27 mouse cellular contexts compared by ENCODE assay signal in genomic region chr5:121245201-121245600, GRCm38 (mm10). TPM values are rescaled to one million over a fixed set of nuclear protein-coding genes. Genes with fewer than 3 reads are reported as not detected.
DNase-seq lines count a peak whose midpoint lies in the region; ATAC-seq and TF ChIP-seq lines count a peak whose summit lies in the region.
"Had no signal": no experiment of that assay in that cellular context is flagged by ENCODE, and none has a peak within 500 bp of the region (broad histone marks: within the 10 kb centered on the region; RNA-seq: fewer than 3 reads in every experiment).

No protein-coding gene starts in this region.

- H3K27ac ChIP-seq in kidney, postnatal 0 days = no peak overlapping the region
- H3K27ac ChIP-seq in liver, embryonic 12.5 days = peak overlapping the region; percentile 99
- peak overlapping the region; percentile 91 for H3K27ac ChIP-seq in liver, postnatal 0 days (ENCODE audit: low read depth)
- H3K27ac ChIP-seq: embryonic facial prominence, embryonic 13.5 days; hindbrain, embryonic 15.5 days; layer of hippocampus, adult 2 months; limb, embryonic 13.5 days; macrophage; midbrain, embryonic 13.5 days; neural tube, embryonic 13.5 days had no signal

- H3K36me3 ChIP-seq in kidney, postnatal 0 days (ENCODE audit: insufficient read depth, low read length) = no peaks in the 10 kb centered on the region
- peaks cover 20% of the 10 kb centered on the region for H3K36me3 ChIP-seq in liver, embryonic 12.5 days
- peaks cover 8% of the 10 kb centered on the region; the same call in 1 of the 2 replicates for H3K36me3 ChIP-seq in liver, postnatal 0 days (replicated peaks; ENCODE audit: insufficient read depth, low read length)
- H3K36me3 ChIP-seq: embryonic facial prominence, embryonic 13.5 days; hindbrain, embryonic 15.5 days; limb, embryonic 13.5 days; midbrain, embryonic 13.5 days; neural tube, embryonic 13.5 days had no signal

- no peak overlapping the region for H3K4me2 ChIP-seq in kidney, postnatal 0 days (ENCODE audit: low read length)
- H3K4me2 ChIP-seq in liver, embryonic 12.5 days = peak overlapping the region; percentile 69
- peak overlapping the region; percentile 60 for H3K4me2 ChIP-seq in liver, postnatal 0 days (ENCODE audit: low read depth, low read length)
- H3K4me2 ChIP-seq: embryonic facial prominence, embryonic 13.5 days; heart, embryonic 12.5 days; hindbrain, embryonic 15.5 days; limb, embryonic 13.5 days; midbrain, embryonic 13.5 days; neural tube, embryonic 13.5 days had no signal

- no peak for TF ChIP-seq CTCF in kidney, postnatal 0 days (IDR thresholded peaks at IDR 0.05; ENCODE audit: low read depth)
- TF ChIP-seq CTCF in liver, postnatal 0 days (IDR thresholded peaks at IDR 0.05; ENCODE audit: low read depth) = no peak

- no peak overlapping the region for H3K9ac ChIP-seq in kidney, postnatal 0 days (ENCODE audit: low read depth, low read length)
- H3K9ac ChIP-seq in liver, embryonic 12.5 days = peak overlapping the region; percentile 75
- no peak overlapping the region for H3K9ac ChIP-seq in liver, postnatal 0 days (replicated peaks)
- H3K9ac ChIP-seq: embryonic facial prominence, embryonic 13.5 days; heart, embryonic 12.5 days; hindbrain, embryonic 15.5 days; limb, embryonic 13.5 days; midbrain, embryonic 13.5 days; neural tube, embryonic 13.5 days had no signal

- WGBS in kidney, postnatal 0 days = 72% methylated on average over 7 of the region's 7 CpGs
- 41% methylated on average over 7 of the region's 7 CpGs for WGBS in liver, embryonic 12.5 days (ENCODE audit: insufficient replicate concordance)
- 64% methylated on average over 7 of the region's 7 CpGs for WGBS in liver, postnatal 0 days (ENCODE audit: insufficient replicate concordance)

- no peaks in the 10 kb centered on the region for H3K27me3 ChIP-seq in kidney, postnatal 0 days (ENCODE audit: insufficient read depth, low read length)
- no peaks in the 10 kb centered on the region for H3K27me3 ChIP-seq in liver, embryonic 12.5 days (replicated peaks)
- no peaks in the 10 kb centered on the region for H3K27me3 ChIP-seq in liver, postnatal 0 days (ENCODE audit: insufficient read depth, low read length)
- H3K27me3 ChIP-seq: embryonic facial prominence, embryonic 13.5 days; heart, embryonic 12.5 days; hindbrain, embryonic 15.5 days; limb, embryonic 13.5 days; midbrain, embryonic 13.5 days; neural tube, embryonic 13.5 days had no signal

- H3K9me3 ChIP-seq in kidney, postnatal 0 days (replicated peaks; ENCODE audit: low read length) = no peaks in the 10 kb centered on the region
- H3K9me3 ChIP-seq in liver, embryonic 12.5 days (replicated peaks) = no peaks in the 10 kb centered on the region
- H3K9me3 ChIP-seq in liver, postnatal 0 days (ENCODE audit: low read length) = no peaks in the 10 kb centered on the region
- H3K9me3 ChIP-seq: embryonic facial prominence, embryonic 13.5 days; heart, embryonic 12.5 days; hindbrain, embryonic 15.5 days; limb, embryonic 13.5 days; midbrain, embryonic 13.5 days; neural tube, embryonic 13.5 days had no signal

- peak; percentile 20 for DNase-seq in kidney, postnatal 0 days (ENCODE audit: low spot score)
- DNase-seq in kidney, postnatal 25 days = no peak
- peak; percentile 16 for DNase-seq in NIH3T3 (ENCODE audit: low read depth)
- DNase-seq in liver, postnatal 0 days = no peak
- DNase-seq in urinary bladder, postnatal 4 days (ENCODE audit: low spot score in 2 of 2) = no peak
- DNase-seq in ovary, postnatal 36 days (ENCODE audit: low spot score) = no peak
- DNase-seq: cerebellum, adult 9-11 months; gastrocnemius, postnatal 14 days; kidney, adult 11 months; kidney, postnatal 36 days; lung, adult 2 months; lung, postnatal 10 days; retina, postnatal 1 day; right cerebral cortex, postnatal 14 days; thymus, adult 2 months; thymus, postnatal 36 days had no signal

- no peak for ATAC-seq in kidney, postnatal 0 days (replicated peaks; ENCODE audit: low FRiP score, low read depth)
- peak; percentile 37 for ATAC-seq in liver, embryonic 12.5 days
- ATAC-seq in liver, postnatal 0 days = no peak
- ATAC-seq: forebrain, embryonic 14.5 days; inflammation-experienced regulatory T-cells, adult 6 months; midbrain, embryonic 13.5 days had no signal

- H3K4me3 ChIP-seq in kidney, postnatal 0 days (replicated peaks; ENCODE audit: low read depth, low read length) = no peak overlapping the region
- H3K4me3 ChIP-seq in liver, embryonic 12.5 days = peak overlapping the region; percentile 24
- no peak overlapping the region for H3K4me3 ChIP-seq in liver, postnatal 0 days (ENCODE audit: low read depth, low read length)
- H3K4me3 ChIP-seq: embryonic facial prominence, embryonic 13.5 days; heart, embryonic 12.5 days; hindbrain, embryonic 15.5 days; layer of hippocampus, adult 2 months; limb, embryonic 13.5 days; midbrain, embryonic 13.5 days; neural tube, embryonic 13.5 days had no signal

- no peak for TF ChIP-seq EP300 in liver, postnatal 0 days (IDR thresholded peaks at IDR 0.05; ENCODE audit: low read depth)

- no peaks in the 10 kb centered on the region for H3K4me1 ChIP-seq in kidney, postnatal 0 days (replicated peaks; ENCODE audit: insufficient read depth, low read length)
- peaks cover 99% of the 10 kb centered on the region for H3K4me1 ChIP-seq in liver, embryonic 12.5 days
- peaks cover 65% of the 10 kb centered on the region for H3K4me1 ChIP-seq in liver, postnatal 0 days (ENCODE audit: insufficient read depth)
- H3K4me1 ChIP-seq: embryonic facial prominence, embryonic 13.5 days; hindbrain, embryonic 15.5 days; limb, embryonic 13.5 days; neural tube, embryonic 13.5 days had no signal

RNA-seq across cellular contexts. Expression of gene Hectd4, which starts 25.2 kb away (rescaled TPM):
- 2.0 and 2.9 TPM in 2 replicates for polyA plus RNA-seq in kidney, postnatal 0 days (2015; fragmentation: Nextera tagmentation; extraction: Ambion mirVana)
- polyA plus RNA-seq in liver, embryonic 12.5 days (2016; fragmentation: Nextera tagmentation; extraction: Ambion mirVana) = 13.3 and 14.4 TPM in 2 replicates
- polyA plus RNA-seq in liver, postnatal 0 days (2015; fragmentation: Nextera tagmentation; extraction: Ambion mirVana) = 3.3 and 3.6 TPM in 2 replicates

RNA-seq across cellular contexts. Expression of gene Rpl6, which starts 40.9 kb away (rescaled TPM):
- 655 and 681 TPM in 2 replicates for polyA plus RNA-seq in kidney, postnatal 0 days (2015; fragmentation: Nextera tagmentation; extraction: Ambion mirVana)
- polyA plus RNA-seq in liver, embryonic 12.5 days (2016; fragmentation: Nextera tagmentation; extraction: Ambion mirVana) = 590 and 602 TPM in 2 replicates
- 315 and 325 TPM in 2 replicates for polyA plus RNA-seq in liver, postnatal 0 days (2015; fragmentation: Nextera tagmentation; extraction: Ambion mirVana)

RNA-seq across cellular contexts. Expression of gene Ptpn11, which starts 54.0 kb away (rescaled TPM):
- 20.0 and 20.8 TPM in 2 replicates for polyA plus RNA-seq in kidney, postnatal 0 days (2015; fragmentation: Nextera tagmentation; extraction: Ambion mirVana)
- polyA plus RNA-seq in liver, embryonic 12.5 days (2016; fragmentation: Nextera tagmentation; extraction: Ambion mirVana) = 15.2 and 15.8 TPM in 2 replicates
- 9.6 and 10.6 TPM in 2 replicates for polyA plus RNA-seq in liver, postnatal 0 days (2015; fragmentation: Nextera tagmentation; extraction: Ambion mirVana)

Comparison
In these comparisons a context has a peak if more than half of its experiments do, and no peak if none do; other contexts are left out.
1. DNase-seq: peak in kidney, postnatal 0 days (single experiment) and NIH3T3 (single experiment); none in kidney, postnatal 25 days (0 of 2), liver, postnatal 0 days (single experiment), urinary bladder, postnatal 4 days (0 of 2) and ovary, postnatal 36 days (single experiment).